Mouse (Mus musculus): Measurements from ENCODE around the gene Jag2.

Gene Jag2

GRCm38 (mm10) chr12:112929562-112930352, at the start of gene Jag2:
Gene Jag2 (minus strand): TSS chr12:112929776.
- peak; percentile 79 for DNase-seq (ENCODE audit: low read depth, low spot score)

- DNase-seq (ENCODE audit: low read depth, low spot score) = peak; percentile 39
These were observed 47.6 kb upstream of the Jag2 start for GRCm38 (mm10) chr12:112977156-112977555.

GRCm38 (mm10) chr12:112976371-112977073, 46.9 kb upstream of the Jag2 start, which contains the start of gene Btbd6:
Gene Btbd6 (plus strand): TSS chr12:112976482.
- DNase-seq (ENCODE audit: low read depth, low spot score) = peak; percentile 95

GRCm38 (mm10) chr12:112974736-112975135, 45.2 kb upstream of the Jag2 start:
- DNase-seq (ENCODE audit: low read depth, low spot score) = no peak

- no peak for DNase-seq (ENCODE audit: low read depth, low spot score)
These were observed 40.0 kb upstream of the Jag2 start for GRCm38 (mm10) chr12:112969616-112970015.

GRCm38 (mm10) chr12:112968943-112969342, 39.4 kb upstream of the Jag2 start:
- no peak for DNase-seq (ENCODE audit: low read depth, low spot score)

GRCm38 (mm10) chr12:112965783-112966182, 36.2 kb upstream of the Jag2 start:
- no peak for DNase-seq (ENCODE audit: low read depth, low spot score)

GRCm38 (mm10) chr12:112961872-112962271, 32.3 kb upstream of the Jag2 start:
- no peak for DNase-seq (ENCODE audit: low read depth, low spot score)

- no peak for DNase-seq (ENCODE audit: low read depth, low spot score)
These were observed 31.9 kb upstream of the Jag2 start for GRCm38 (mm10) chr12:112961428-112961827.

- DNase-seq (ENCODE audit: low read depth, low spot score) = no peak
These were observed 29.8 kb upstream of the Jag2 start for GRCm38 (mm10) chr12:112959421-112959820.

- peak; percentile 59 for DNase-seq (ENCODE audit: low read depth, low spot score)
These were observed 28.7 kb upstream of the Jag2 start for GRCm38 (mm10) chr12:112958303-112958702.

GRCm38 (mm10) chr12:112955800-112956199, 26.2 kb upstream of the Jag2 start:
- DNase-seq (ENCODE audit: low read depth, low spot score) = peak; percentile 67

GRCm38 (mm10) chr12:112952926-112953565, 23.5 kb upstream of the Jag2 start:
- no peak for DNase-seq (ENCODE audit: low read depth, low spot score)

- no peak for DNase-seq (ENCODE audit: low read depth, low spot score)
These were observed 22.9 kb upstream of the Jag2 start for GRCm38 (mm10) chr12:112952433-112952832.

- DNase-seq (ENCODE audit: low read depth, low spot score) = no peak
These were observed 21.7 kb upstream of the Jag2 start for GRCm38 (mm10) chr12:112951150-112951842.

- no peak for DNase-seq (ENCODE audit: low read depth, low spot score)
These were observed 21.2 kb upstream of the Jag2 start for GRCm38 (mm10) chr12:112950761-112951129.

- DNase-seq (ENCODE audit: low read depth, low spot score) = peak; percentile 70
These were observed 20.6 kb upstream of the Jag2 start for GRCm38 (mm10) chr12:112950040-112950760.

- peak; percentile 72 for DNase-seq (ENCODE audit: low read depth, low spot score)
These were observed 17.7 kb upstream of the Jag2 start for GRCm38 (mm10) chr12:112947307-112947706.

GRCm38 (mm10) chr12:112943669-112944068, 14.1 kb upstream of the Jag2 start:
- no peak for DNase-seq (ENCODE audit: low read depth, low spot score)

GRCm38 (mm10) chr12:112941776-112942713, 12.5 kb upstream of the Jag2 start, which contains the start of gene Nudt14:
Gene Nudt14 (minus strand): TSS chr12:112942124.
- DNase-seq (ENCODE audit: low read depth, low spot score) = peak; percentile 85
